Mouse (Mus musculus): ENCODE data around the gene Serinc2.

- no peak for TF ChIP-seq EP300 (IDR thresholded peaks at IDR 0.05; ENCODE audit: low read depth)
- TF ChIP-seq CTCF (IDR thresholded peaks at IDR 0.05; ENCODE audit: low read depth), result no peak
Measured at GRCm38 (mm10) chr4:130286531-130286930, 7.5 kb upstream of the Serinc2 start.

Measured in heart, postnatal 0 days (tissue).